Mouse (Mus musculus): ENCODE measurements around the gene Kcnk13. TPM values are rescaled to one million over a fixed set of nuclear protein-coding genes. Genes with fewer than 3 reads are reported as not detected.

Kcnk13 gene
- polyA plus RNA-seq, 1 experiment from 2014 or later, result 0.94 TPM

- no peak overlapping the region for H3K4me3 ChIP-seq
- WGBS, result 76% methylated on average over 3 of the region's 3 CpGs
- no peaks in the 10 kb centered on the region for H3K9me3 ChIP-seq
- no peaks in the 10 kb centered on the region for H3K4me1 ChIP-seq
- no peak overlapping the region for H3K4me2 ChIP-seq
- no peak for ATAC-seq (ENCODE audit: insufficient number of reproducible peaks, insufficient read depth, low FRiP score, low TSS enrichment, low read depth)
- no peaks in the 10 kb centered on the region for H3K36me3 ChIP-seq
- H3K27me3 ChIP-seq, result no peaks in the 10 kb centered on the region
- no peak overlapping the region for H3K27ac ChIP-seq
- H3K9ac ChIP-seq, result no peak overlapping the region
Observed at GRCm38 (mm10) chr12:100062584-100062983, 98.3 kb downstream of the Kcnk13 start.

- Histone ChIP-seq H3K27ac (no peak overlapping the region), H3K4me2 (no peak overlapping the region), H3K4me1 (no peaks in the 10 kb centered on the region), H3K4me3 (no peak overlapping the region), H3K9me3 (no peaks in the 10 kb centered on the region), H3K36me3 (no peaks in the 10 kb centered on the region), H3K9ac (no peak overlapping the region), H3K27me3 (no peaks in the 10 kb centered on the region)
- ATAC-seq (ENCODE audit: insufficient number of reproducible peaks, insufficient read depth, low FRiP score, low TSS enrichment, low read depth), result no peak
- WGBS, result 44% methylated on average over 3 of the region's 3 CpGs
Observed at GRCm38 (mm10) chr12:100065109-100065508, 100.8 kb downstream of the Kcnk13 start.

- no peak overlapping the region for H3K27ac ChIP-seq
- no peak overlapping the region for H3K9ac ChIP-seq
- ATAC-seq (ENCODE audit: insufficient number of reproducible peaks, insufficient read depth, low FRiP score, low TSS enrichment, low read depth), result no peak
- no peaks in the 10 kb centered on the region for H3K36me3 ChIP-seq
- H3K4me3 ChIP-seq, result no peak overlapping the region
- no peak overlapping the region for H3K4me2 ChIP-seq
- WGBS, result 87% methylated on average over 5 of the region's 5 CpGs
- no peaks in the 10 kb centered on the region for H3K4me1 ChIP-seq
- no peaks in the 10 kb centered on the region for H3K9me3 ChIP-seq
- H3K27me3 ChIP-seq, result no peaks in the 10 kb centered on the region
Observed at GRCm38 (mm10) chr12:100067477-100067876, 103.2 kb downstream of the Kcnk13 start.

- Histone ChIP-seq H3K4me2 (no peak overlapping the region), H3K27me3 (no peaks in the 10 kb centered on the region)
- ATAC-seq (ENCODE audit: insufficient number of reproducible peaks, insufficient read depth, low FRiP score, low TSS enrichment, low read depth), result 0 out of 2 replicates have a peak, but pooled peaks have one; percentile 52
Observed at GRCm38 (mm10) chr12:100073201-100073672, 108.9 kb downstream of the Kcnk13 start.

GRCm38 (mm10) chr12:100075715-100076114 is 111.4 kb downstream of the Kcnk13 start:
- no peak overlapping the region for H3K4me2 ChIP-seq
- no peaks in the 10 kb centered on the region for H3K36me3 ChIP-seq
- H3K27ac ChIP-seq, result no peak overlapping the region
- no peaks in the 10 kb centered on the region for H3K9me3 ChIP-seq
- no peak overlapping the region for H3K4me3 ChIP-seq
- H3K4me1 ChIP-seq, result no peaks in the 10 kb centered on the region
- no peak overlapping the region for H3K9ac ChIP-seq
- WGBS, result 73% methylated on average over 4 of the region's 4 CpGs
- no peak for ATAC-seq (ENCODE audit: insufficient number of reproducible peaks, insufficient read depth, low FRiP score, low TSS enrichment, low read depth)
- H3K27me3 ChIP-seq, result no peaks in the 10 kb centered on the region

More at GRCm38 (mm10) chr12:100073201-100073672, 108.9 kb downstream of the Kcnk13 start:
- whole genome bisulfite sequencing, result 44% methylated on average over 4 of the region's 4 CpGs
- H3K27ac ChIP-seq, result no peak overlapping the region
- H3K9ac ChIP-seq, result no peak overlapping the region
- H3K4me3 ChIP-seq, result no peak overlapping the region
- H3K9me3 ChIP-seq, result no peaks in the 10 kb centered on the region
- H3K4me1 ChIP-seq, result no peaks in the 10 kb centered on the region
- no peaks in the 10 kb centered on the region for H3K36me3 ChIP-seq

GRCm38 (mm10) chr12:100079636-100080286 is 115.5 kb downstream of the Kcnk13 start:
- ATAC-seq (ENCODE audit: insufficient number of reproducible peaks, insufficient read depth, low FRiP score, low TSS enrichment, low read depth), result no peak
- H3K4me1 ChIP-seq, result peaks cover 3% of the 10 kb centered on the region; the same call in 1 of the 2 replicates
- no peak overlapping the region for H3K9ac ChIP-seq
- no peaks in the 10 kb centered on the region for H3K27me3 ChIP-seq
- H3K9me3 ChIP-seq, result no peaks in the 10 kb centered on the region
- H3K4me2 ChIP-seq, result no peak overlapping the region
- H3K4me3 ChIP-seq, result no peak overlapping the region
- no peaks in the 10 kb centered on the region for H3K36me3 ChIP-seq
- 71% methylated on average over 8 of the region's 8 CpGs for WGBS
- H3K27ac ChIP-seq, result no peak overlapping the region

GRCm38 (mm10) chr12:100088026-100088425 is 123.7 kb downstream of the Kcnk13 start:
- Histone ChIP-seq H3K9ac (no peak overlapping the region), H3K9me3 (no peaks in the 10 kb centered on the region), H3K27me3 (no peaks in the 10 kb centered on the region), H3K36me3 (no peaks in the 10 kb centered on the region), H3K4me2 (no peak overlapping the region), H3K4me1 (peaks cover 7% of the 10 kb centered on the region; the same call in 1 of the 2 replicates), H3K27ac (no peak overlapping the region), H3K4me3 (no peak overlapping the region)
- WGBS, result 86% methylated on average over 3 of the region's 3 CpGs
- ATAC-seq (ENCODE audit: insufficient number of reproducible peaks, insufficient read depth, low FRiP score, low TSS enrichment, low read depth), result 0 out of 2 replicates have a peak, but pooled peaks have one; percentile 20

GRCm38 (mm10) chr12:100089265-100089664 is 125.0 kb downstream of the Kcnk13 start:
- no peak for ATAC-seq (ENCODE audit: insufficient number of reproducible peaks, insufficient read depth, low FRiP score, low TSS enrichment, low read depth)
- Histone ChIP-seq H3K27me3 (no peaks in the 10 kb centered on the region), H3K4me1 (peaks cover 9% of the 10 kb centered on the region; the same call in 1 of the 2 replicates), H3K27ac (no peak overlapping the region), H3K9me3 (no peaks in the 10 kb centered on the region), H3K36me3 (no peaks in the 10 kb centered on the region), H3K4me3 (no peak overlapping the region), H3K9ac (no peak overlapping the region), H3K4me2 (no peak overlapping the region)
- WGBS, result 85% methylated on average over 5 of the region's 5 CpGs

GRCm38 (mm10) chr12:100090750-100091149 is 126.5 kb downstream of the Kcnk13 start:
- WGBS, result 90% methylated on average over 4 of the region's 4 CpGs
- Histone ChIP-seq H3K9ac (no peak overlapping the region), H3K27ac (no peak overlapping the region), H3K9me3 (no peaks in the 10 kb centered on the region), H3K4me3 (no peak overlapping the region), H3K27me3 (no peaks in the 10 kb centered on the region), H3K4me2 (no peak overlapping the region), H3K4me1 (peaks cover 9% of the 10 kb centered on the region; the same call in 1 of the 2 replicates), H3K36me3 (no peaks in the 10 kb centered on the region)
- no peak for ATAC-seq (ENCODE audit: insufficient number of reproducible peaks, insufficient read depth, low FRiP score, low TSS enrichment, low read depth)

- Histone ChIP-seq H3K4me3 (no peak overlapping the region), H3K4me2 (peak overlapping the region; percentile 1; the same call in 1 of the 2 replicates), H3K9ac (no peak overlapping the region), H3K27me3 (no peaks in the 10 kb centered on the region), H3K9me3 (no peaks in the 10 kb centered on the region), H3K4me1 (peaks cover 9% of the 10 kb centered on the region; the same call in 1 of the 2 replicates), H3K36me3 (no peaks in the 10 kb centered on the region), H3K27ac (no peak overlapping the region)
- no peak for ATAC-seq (ENCODE audit: insufficient number of reproducible peaks, insufficient read depth, low FRiP score, low TSS enrichment, low read depth)
- 32% methylated on average over 11 of the region's 11 CpGs for WGBS
Observed at GRCm38 (mm10) chr12:100093046-100093445, 128.7 kb downstream of the Kcnk13 start.

GRCm38 (mm10) chr12:100099971-100100706 is 135.8 kb downstream of the Kcnk13 start:
- Histone ChIP-seq H3K9me3 (no peaks in the 10 kb centered on the region), H3K4me3 (no peak overlapping the region), H3K9ac (no peak overlapping the region), H3K27ac (no peak overlapping the region), H3K4me1 (no peaks in the 10 kb centered on the region), H3K36me3 (no peaks in the 10 kb centered on the region), H3K4me2 (no peak overlapping the region), H3K27me3 (no peaks in the 10 kb centered on the region; the same call in 1 of the 2 replicates)
- peak; percentile 40; the same call in 1 of the 2 replicates for ATAC-seq (ENCODE audit: insufficient number of reproducible peaks, insufficient read depth, low FRiP score, low TSS enrichment, low read depth)
- WGBS, result 56% methylated on average over 3 of the region's 3 CpGs

- no peak for ATAC-seq (ENCODE audit: insufficient number of reproducible peaks, insufficient read depth, low FRiP score, low TSS enrichment, low read depth)
- H3K4me2 ChIP-seq, result no peak overlapping the region
- H3K36me3 ChIP-seq, result no peaks in the 10 kb centered on the region
- H3K27me3 ChIP-seq, result no peaks in the 10 kb centered on the region; the same call in 1 of the 2 replicates
- no peak overlapping the region for H3K9ac ChIP-seq
- no peaks in the 10 kb centered on the region for H3K9me3 ChIP-seq
- H3K4me3 ChIP-seq, result no peak overlapping the region
- H3K4me1 ChIP-seq, result no peaks in the 10 kb centered on the region
- no peak overlapping the region for H3K27ac ChIP-seq
- WGBS, result 48% methylated on average over 3 of the region's 3 CpGs
Observed at GRCm38 (mm10) chr12:100100707-100101030, 136.4 kb downstream of the Kcnk13 start.
